Mouse (Mus musculus) hindbrain, embryonic 10.5 days (tissue): ENCODE data around the gene Agmat. TPM values are rescaled to one million over a fixed set of nuclear protein-coding genes. Genes with fewer than 3 reads are reported as not detected.

Experiments used
- DNase-seq: peaks from one replicate; pipeline ENCODE4 v3.0.0-alpha.2; 2017; ENCODE audit warnings: low spot score
- H3K27ac ChIP-seq: fragments of 300-500 bp; sonication (generic); 2 replicates; pipeline ENCODE4 v1.5.1; 2016; ENCODE audit warnings: mild to moderate bottlenecking, moderate library complexity
- H3K27me3 ChIP-seq: fragments of 300-500 bp; sonication (generic); 2 replicates; pipeline ENCODE4 v1.6.1; 2016; ENCODE audit warnings: mild to moderate bottlenecking; ENCODE audit not compliant: poor library complexity, insufficient read depth, severe bottlenecking
- H3K36me3 ChIP-seq: fragments of 300-500 bp; sonication (generic); 2 replicates; pipeline ENCODE4 v1.6.1; 2016; ENCODE audit warnings: mild to moderate bottlenecking, moderate library complexity
- H3K4me1 ChIP-seq: fragments of 300-500 bp; sonication (generic); replicated peaks from 2 replicates; pipeline ENCODE4 v1.6.1; 2016; ENCODE audit warnings: mild to moderate bottlenecking
- H3K4me3 ChIP-seq: fragments of 300-500 bp; sonication (generic); 2 replicates; pipeline ENCODE4 v1.5.1; 2016; ENCODE audit warnings: mild to moderate bottlenecking, moderate library complexity
- H3K9me3 ChIP-seq: fragments of 300-500 bp; sonication (generic); 2 replicates; pipeline ENCODE4 v1.6.1; 2016; ENCODE audit warnings: mild to moderate bottlenecking, moderate library complexity
- WGBS: fragments of 180-500 bp; shearing (Covaris S2); methylation state at CpG from one replicate; pipeline ENCODE4 v1.1.7; 2016; 5-methylcytosine and 5-hydroxymethylcytosine counted together
- polyA plus RNA-seq: library from polyadenylated mRNA; unstranded; fragments of >200 nt; fragmentation: Nextera tagmentation; extraction: Ambion mirVana; gene quantifications from 2 replicates; pipeline ENCODE4 v1.2.1, GENCODE M21; 2016

The Agmat gene
- polyA plus RNA-seq, 1 experiment from 2014 or later = not detected

DNA sequence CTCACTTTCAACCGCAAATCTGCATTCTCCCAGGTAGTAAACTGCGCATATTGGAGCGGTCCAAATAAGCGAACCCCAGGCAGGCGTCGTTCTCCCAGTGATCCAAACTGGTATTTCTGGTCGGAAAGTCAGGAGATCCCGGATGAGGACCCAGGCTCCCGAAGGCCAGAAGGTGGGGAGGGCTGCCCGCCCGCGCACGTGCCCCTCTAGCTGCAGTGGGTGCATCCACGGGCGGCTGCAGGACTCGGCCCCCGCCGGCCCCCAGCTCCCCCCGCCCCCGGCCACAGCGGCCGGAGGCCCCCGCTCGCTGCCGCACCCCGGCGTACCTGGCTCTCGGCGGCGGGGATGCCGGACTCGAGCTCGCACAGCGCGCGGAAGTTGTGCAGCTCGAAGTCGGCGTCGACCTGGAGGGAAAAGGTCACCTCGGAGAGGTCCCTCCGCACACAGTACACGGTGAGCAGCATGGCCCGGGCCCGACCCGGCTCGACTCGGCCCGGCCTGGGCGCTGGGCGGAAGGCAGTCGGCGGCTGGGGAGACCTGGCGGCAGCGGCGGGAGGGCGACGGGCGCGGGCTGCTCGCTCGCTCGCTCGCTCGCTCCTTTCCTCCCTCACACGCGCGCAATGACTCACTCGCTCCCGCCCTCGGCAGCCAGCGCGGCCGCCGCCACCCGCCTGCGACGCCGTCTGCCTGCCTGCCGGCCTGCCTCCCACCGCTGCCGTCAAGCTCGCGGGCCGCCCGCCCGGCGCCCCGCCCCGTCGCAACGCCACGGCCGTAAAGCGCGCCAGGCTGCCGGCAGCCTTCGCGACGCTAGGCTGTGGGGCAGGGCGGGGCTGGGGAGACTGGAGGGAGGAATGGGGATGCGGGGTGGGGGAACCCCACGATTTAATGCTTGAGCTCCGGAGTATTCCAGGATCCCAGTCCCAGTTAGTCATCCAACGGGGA is 23.5 kb upstream of the Agmat start, which contains the start of gene Ddi2:
Ddi2 (minus strand) TSS at position 689 of the 942 bp plus-strand sequence.
- peak; percentile 89 for DNase-seq
- H3K36me3 ChIP-seq = peaks cover 16% of the 10 kb centered on the region
- peak within 1 kb of the TSS; percentile 97 for H3K27ac ChIP-seq
- whole genome bisulfite sequencing = under 1% methylated on average over 99 of the region's 105 CpGs
- H3K4me1 ChIP-seq = peaks cover 31% of the 10 kb centered on the region
- H3K4me3 ChIP-seq = peak within 1 kb of the TSS; percentile 98
- H3K27me3 ChIP-seq = no peaks in the 10 kb centered on the region
- no peaks in the 10 kb centered on the region for H3K9me3 ChIP-seq

DNA sequence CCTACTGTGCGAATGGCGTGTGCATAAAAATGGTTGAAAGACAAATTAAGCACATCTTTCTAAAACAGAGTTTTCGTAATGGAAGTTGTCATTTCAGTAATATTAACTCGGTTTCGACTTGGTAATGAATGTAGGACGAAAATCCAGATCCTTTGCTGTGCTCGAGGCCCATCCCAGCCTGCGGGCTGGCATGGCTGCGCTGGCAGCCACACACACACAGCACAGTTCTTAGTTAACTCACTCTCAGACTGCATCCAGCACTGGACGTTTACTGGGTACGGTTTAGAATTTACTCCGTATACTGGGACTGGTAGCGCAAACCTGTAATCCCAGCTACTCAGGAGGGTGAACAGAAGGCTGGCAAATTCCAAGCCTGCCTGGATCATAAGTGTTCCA is 22.8 kb upstream of the Agmat start:
- WGBS = 11% methylated on average over 13 of the region's 13 CpGs
- Histone ChIP-seq H3K27ac (peak overlapping the region; percentile 97), H3K36me3 (peaks cover 16% of the 10 kb centered on the region), H3K9me3 (no peaks in the 10 kb centered on the region), H3K27me3 (no peaks in the 10 kb centered on the region), H3K4me1 (peaks cover 31% of the 10 kb centered on the region), H3K4me3 (peak overlapping the region; percentile 98)
- no peak for DNase-seq

DNA sequence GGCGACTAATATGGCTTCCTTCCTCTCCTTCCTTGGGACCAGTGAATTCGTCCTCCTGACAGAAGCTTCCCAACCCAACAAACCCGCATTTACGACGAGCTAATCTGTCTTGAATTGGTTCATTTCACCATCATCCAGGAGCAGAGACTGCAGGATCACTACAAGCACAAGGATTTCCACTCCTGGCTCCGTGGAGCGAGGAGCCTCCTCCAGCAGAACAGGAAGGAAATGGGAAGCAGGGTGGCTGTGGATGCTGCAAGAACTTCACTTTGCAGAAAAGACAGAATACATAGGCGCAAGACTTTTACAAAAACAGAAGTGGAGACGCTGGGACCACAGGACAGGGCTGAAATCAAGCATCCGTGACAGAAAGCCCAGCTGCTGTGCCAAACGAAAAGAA is 21.9 kb upstream of the Agmat start:
- no peak for DNase-seq
- WGBS = 74% methylated on average over 11 of the region's 11 CpGs
- no peaks in the 10 kb centered on the region for H3K9me3 ChIP-seq

DNA sequence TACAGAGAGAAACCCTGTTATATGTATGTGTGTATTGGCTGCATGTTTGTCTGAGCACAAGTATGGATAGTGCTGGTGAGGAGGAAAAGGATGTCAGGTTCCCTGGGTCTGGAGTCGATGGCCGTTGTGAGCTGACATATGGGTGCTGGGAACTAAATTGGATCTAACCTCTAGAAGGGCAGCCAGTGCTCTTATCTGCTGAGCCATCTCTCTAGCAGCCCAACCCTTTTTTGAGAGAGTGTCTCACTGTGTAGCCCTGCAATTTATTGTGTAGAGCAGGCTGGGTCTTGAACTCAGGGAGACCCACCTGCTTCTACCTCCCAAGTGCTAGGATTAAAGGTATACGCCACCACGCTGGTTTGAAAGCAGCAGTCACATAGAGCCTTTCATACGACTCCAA is 21.2 kb upstream of the Agmat start:
- 83% methylated on average over 5 of the region's 5 CpGs for WGBS
- Histone ChIP-seq H3K4me3 (no peak overlapping the region), H3K27ac (no peak overlapping the region), H3K9me3 (no peaks in the 10 kb centered on the region), H3K4me1 (peaks cover 31% of the 10 kb centered on the region), H3K27me3 (no peaks in the 10 kb centered on the region), H3K36me3 (peaks cover 9% of the 10 kb centered on the region)
- no peak for DNase-seq

More for the DNA sequence above, 21.9 kb upstream of the Agmat start:
- H3K36me3 ChIP-seq = peaks cover 16% of the 10 kb centered on the region
- no peak overlapping the region for H3K27ac ChIP-seq
- no peak overlapping the region for H3K4me3 ChIP-seq
- H3K27me3 ChIP-seq = no peaks in the 10 kb centered on the region
- H3K4me1 ChIP-seq = peaks cover 31% of the 10 kb centered on the region

DNA sequence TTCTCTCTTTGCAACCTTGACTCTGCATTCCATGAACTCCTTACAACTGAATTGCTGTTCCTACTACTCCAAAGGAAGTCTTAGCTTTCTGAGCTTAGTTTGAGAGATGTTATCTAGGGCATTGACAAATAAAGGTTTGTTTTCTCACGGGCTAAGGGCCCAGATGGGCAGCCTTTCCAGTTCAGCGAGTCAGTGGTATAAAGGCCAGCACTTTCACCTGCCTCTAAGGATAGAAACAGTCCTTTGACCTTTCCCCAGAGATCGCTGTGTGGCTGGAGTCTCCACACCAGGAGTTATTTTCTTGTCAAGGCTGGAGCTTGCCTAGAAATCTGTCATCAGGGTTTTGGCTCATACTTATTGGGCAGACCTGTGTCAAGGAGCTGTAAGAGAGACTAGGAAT is 20.7 kb upstream of the Agmat start:
- peaks cover 4% of the 10 kb centered on the region; the same call in 1 of the 2 replicates for H3K27me3 ChIP-seq
- no peak overlapping the region for H3K27ac ChIP-seq
- peaks cover 30% of the 10 kb centered on the region for H3K4me1 ChIP-seq
- no peak for DNase-seq
- 62% methylated on average over 3 of the region's 3 CpGs for WGBS
- no peaks in the 10 kb centered on the region for H3K9me3 ChIP-seq
- H3K4me3 ChIP-seq = no peak overlapping the region
- peaks cover 5% of the 10 kb centered on the region; the same call in 1 of the 2 replicates for H3K36me3 ChIP-seq

DNA sequence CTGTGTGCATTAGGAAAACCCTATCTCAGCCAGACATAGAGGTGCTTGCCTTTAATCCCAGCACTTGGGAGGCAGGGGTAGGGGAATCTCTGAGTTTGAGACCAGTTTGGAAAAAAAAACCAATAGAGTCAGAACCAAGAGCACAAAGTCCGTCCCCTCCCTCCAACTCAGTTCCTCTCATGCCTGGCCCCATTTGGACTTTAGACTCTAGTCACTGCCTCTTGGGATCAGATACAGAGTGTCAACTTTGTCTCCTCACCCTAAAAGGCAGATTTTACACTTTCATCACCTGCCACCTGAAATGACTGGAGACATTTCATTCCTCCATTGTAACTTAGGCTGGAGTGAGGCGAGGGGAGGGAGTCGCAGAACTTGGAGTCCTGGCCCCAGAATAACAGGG is 17.2 kb upstream of the Agmat start:
- no peaks in the 10 kb centered on the region for H3K36me3 ChIP-seq
- H3K4me1 ChIP-seq = peaks cover 2% of the 10 kb centered on the region; the same call in 1 of the 2 replicates
- DNase-seq = no peak
- no peaks in the 10 kb centered on the region for H3K9me3 ChIP-seq
- WGBS = 83% methylated on average over 3 of the region's 3 CpGs
- no peak overlapping the region for H3K27ac ChIP-seq
- peaks cover 5% of the 10 kb centered on the region; the same call in 1 of the 2 replicates for H3K27me3 ChIP-seq
- H3K4me3 ChIP-seq = no peak overlapping the region

DNA sequence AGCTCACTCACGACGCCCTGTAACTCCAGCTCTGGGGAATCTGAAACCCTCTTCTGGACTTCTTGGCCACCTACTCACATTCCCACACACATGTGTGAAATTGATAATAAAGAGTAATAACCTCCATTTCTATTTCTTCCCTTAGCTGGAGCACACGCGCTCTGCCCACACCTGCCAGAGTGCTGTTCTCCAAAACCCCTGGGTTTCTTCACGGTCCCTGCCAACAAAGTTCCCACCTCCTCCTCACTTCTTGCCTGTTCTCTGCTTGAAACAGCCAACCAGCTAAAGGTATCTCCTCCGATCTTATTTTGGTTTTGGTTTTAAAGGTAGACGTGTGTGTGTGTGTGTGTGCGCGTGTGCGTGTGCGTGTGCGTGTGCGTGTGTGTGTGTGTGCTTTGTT is 16.1 kb upstream of the Agmat start:
- Histone ChIP-seq H3K27me3 (peaks cover 5% of the 10 kb centered on the region; the same call in 1 of the 2 replicates), H3K4me3 (no peak overlapping the region), H3K4me1 (peaks cover 13% of the 10 kb centered on the region), H3K36me3 (no peaks in the 10 kb centered on the region), H3K27ac (no peak overlapping the region), H3K9me3 (no peaks in the 10 kb centered on the region)
- DNase-seq = no peak
- WGBS = 81% methylated on average over 13 of the region's 13 CpGs

DNA sequence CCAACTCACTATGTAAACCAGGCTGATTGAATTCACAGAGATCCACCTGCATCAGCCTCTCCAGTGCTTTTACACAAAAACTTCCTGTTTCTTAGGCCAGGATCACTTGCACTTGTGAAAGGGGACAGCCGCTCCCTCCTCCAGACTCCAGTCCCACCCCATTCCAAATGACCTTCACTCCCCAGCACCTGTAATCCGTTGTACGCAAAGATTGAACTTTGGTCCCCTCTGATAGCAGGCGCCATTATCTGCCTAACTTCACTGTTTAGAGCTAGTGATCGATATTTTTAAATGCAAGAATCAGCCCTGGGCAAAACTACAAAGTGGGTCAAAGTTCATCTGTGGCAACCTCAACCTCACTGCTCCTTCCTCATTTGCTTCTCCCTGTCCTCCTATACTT is 14.7 kb upstream of the Agmat start:
- Histone ChIP-seq H3K27ac (no peak overlapping the region), H3K36me3 (no peaks in the 10 kb centered on the region), H3K9me3 (no peaks in the 10 kb centered on the region), H3K4me3 (no peak overlapping the region), H3K4me1 (peaks cover 13% of the 10 kb centered on the region), H3K27me3 (peaks cover 5% of the 10 kb centered on the region; the same call in 1 of the 2 replicates)
- 84% methylated on average over 5 of the region's 5 CpGs for WGBS
- no peak for DNase-seq

DNA sequence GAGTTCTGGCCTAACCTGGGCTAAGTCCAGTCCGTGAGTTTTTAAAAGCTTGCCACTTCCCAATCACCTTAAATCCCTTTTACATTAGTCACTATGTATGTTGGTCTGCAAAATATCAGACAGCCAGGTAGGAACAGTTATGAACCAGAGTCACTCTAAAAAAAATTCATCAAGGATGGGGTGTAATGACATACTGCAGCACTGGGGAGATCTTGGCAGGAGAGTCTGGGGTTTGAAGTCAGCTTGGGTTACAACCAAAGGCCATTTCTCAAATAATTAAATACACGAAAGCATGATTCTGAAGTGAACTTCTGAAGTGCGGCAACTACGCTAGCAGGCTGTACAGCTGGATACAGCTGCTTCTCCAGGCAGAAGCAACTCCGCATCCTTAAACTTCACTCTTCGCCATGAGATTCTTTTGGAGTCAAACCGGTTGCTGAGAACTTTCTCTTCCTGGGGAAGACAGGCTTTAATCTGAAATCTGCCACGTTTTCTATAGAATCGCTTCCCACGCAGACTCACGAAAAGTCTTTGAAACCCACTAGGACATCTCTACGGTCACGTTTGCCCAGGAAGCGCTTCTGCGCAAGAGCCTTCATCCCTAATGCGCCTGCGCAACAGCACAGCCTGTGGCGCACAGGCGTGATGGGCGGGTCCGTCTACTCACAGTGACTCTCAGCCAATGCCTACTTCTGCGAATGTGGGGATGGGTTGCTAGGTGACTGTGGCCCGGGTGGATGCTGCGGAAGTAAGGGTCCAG is 11.8 kb upstream of the Agmat start:
- Histone ChIP-seq H3K27ac (peak overlapping the region; percentile 83), H3K9me3 (no peaks in the 10 kb centered on the region), H3K36me3 (no peaks in the 10 kb centered on the region), H3K4me1 (peaks cover 13% of the 10 kb centered on the region), H3K4me3 (peak overlapping the region; percentile 53), H3K27me3 (peaks cover 5% of the 10 kb centered on the region; the same call in 1 of the 2 replicates)
- 7% methylated on average over 24 of the region's 24 CpGs for WGBS
- DNase-seq = peak; percentile 94

DNA sequence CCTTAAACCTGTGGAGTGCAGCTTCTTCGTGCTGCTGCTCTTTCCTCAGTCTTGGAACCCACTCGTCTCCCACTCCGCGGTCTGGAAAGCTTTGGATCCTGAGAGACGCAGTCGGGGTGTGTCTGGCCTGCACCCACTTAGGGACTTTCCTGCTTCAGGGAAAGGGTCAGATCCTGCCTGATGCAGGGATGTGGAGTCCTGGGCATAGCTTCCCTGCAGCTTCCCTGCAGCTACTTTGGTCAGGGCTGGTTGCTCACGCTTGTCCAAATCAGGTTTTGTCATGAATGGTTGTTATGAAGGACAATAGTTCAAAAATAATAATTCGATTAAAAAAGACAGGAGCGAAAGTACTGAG is 11.3 kb upstream of the Agmat start:
- Histone ChIP-seq H3K4me1 (peaks cover 13% of the 10 kb centered on the region), H3K27ac (peak overlapping the region; percentile 83)
- WGBS = 23% methylated on average over 9 of the region's 9 CpGs

DNA sequence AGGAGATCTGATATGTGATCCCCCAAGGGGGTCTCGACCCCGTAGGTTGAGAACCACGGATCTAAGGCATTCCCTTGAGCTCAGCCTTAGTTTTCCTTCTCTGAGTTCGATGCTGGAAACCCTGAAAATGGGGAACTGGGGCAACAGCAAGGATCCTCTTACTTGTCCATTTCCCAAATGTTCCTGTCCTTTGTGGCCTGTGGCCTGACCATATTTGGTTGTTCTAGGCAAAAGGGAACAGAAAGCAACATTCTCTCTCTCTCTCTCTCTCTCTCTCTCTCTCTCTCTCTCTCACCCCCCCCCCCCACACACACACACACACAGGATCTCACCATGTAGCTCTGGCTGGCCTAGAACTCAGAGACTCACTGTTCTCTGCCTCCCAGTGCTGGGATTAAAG is 9.6 kb upstream of the Agmat start:
- H3K36me3 ChIP-seq = no peaks in the 10 kb centered on the region
- WGBS = 68% methylated on average over 4 of the region's 4 CpGs
- H3K9me3 ChIP-seq = no peaks in the 10 kb centered on the region
- H3K4me3 ChIP-seq = no peak overlapping the region
- H3K27ac ChIP-seq = no peak overlapping the region
- DNase-seq = no peak
- H3K4me1 ChIP-seq = peaks cover 13% of the 10 kb centered on the region
- no peaks in the 10 kb centered on the region for H3K27me3 ChIP-seq

More for the DNA sequence above, 11.3 kb upstream of the Agmat start:
- H3K4me3 ChIP-seq = peak overlapping the region; percentile 53
- no peak for DNase-seq
- H3K9me3 ChIP-seq = no peaks in the 10 kb centered on the region
- H3K27me3 ChIP-seq = peaks cover 5% of the 10 kb centered on the region; the same call in 1 of the 2 replicates
- H3K36me3 ChIP-seq = no peaks in the 10 kb centered on the region

DNA sequence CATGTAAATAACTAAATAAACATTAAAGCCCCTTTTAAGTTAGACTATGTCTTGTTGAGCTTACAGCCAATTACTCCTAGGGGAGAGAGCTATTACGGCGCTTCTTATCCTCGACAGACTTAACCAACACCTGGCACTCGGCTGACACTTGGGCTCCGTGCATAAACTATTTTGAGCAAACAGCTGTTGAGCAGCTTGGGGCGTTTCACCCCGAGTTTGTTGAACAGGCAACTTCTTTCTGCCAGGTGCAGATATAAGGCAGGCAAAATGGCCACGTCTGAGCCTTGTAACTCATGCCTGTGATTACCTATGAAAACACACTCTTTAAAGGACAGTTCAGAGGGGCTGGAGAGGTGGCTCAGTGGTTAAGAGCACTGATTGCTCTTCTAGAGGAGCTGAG is 8.5 kb upstream of the Agmat start:
- 76% methylated on average over 8 of the region's 8 CpGs for WGBS
- H3K4me3 ChIP-seq = no peak overlapping the region

DNA sequence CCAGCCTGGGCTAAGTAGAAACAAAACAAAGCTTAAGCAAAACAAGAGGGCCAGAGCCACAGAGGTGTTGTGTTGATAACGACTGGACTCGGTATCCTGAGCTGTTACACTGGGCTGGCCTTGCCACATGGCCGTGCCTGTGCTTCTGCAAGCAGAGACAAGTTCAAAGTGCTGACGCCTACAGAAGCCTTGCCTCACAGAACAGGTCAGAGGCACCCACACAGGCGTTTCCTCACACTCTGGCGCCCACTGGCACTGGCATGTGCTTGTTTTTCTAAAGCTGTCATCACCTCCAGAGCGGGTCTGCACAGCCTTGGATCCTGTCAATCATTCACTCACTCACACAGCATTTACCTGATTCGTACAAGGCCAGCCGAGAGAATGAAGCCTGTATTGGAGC is 4.6 kb upstream of the Agmat start:
- Histone ChIP-seq H3K4me1 (0 out of 2 replicates have a peak, but pooled peaks cover 4% of the 10 kb centered on the region), H3K9me3 (no peaks in the 10 kb centered on the region), H3K36me3 (no peaks in the 10 kb centered on the region), H3K4me3 (no peak overlapping the region), H3K27ac (no peak overlapping the region), H3K27me3 (peaks cover 5% of the 10 kb centered on the region; the same call in 1 of the 2 replicates)
- peak; percentile 20 for DNase-seq
- WGBS = 59% methylated on average over 9 of the region's 9 CpGs

More for the DNA sequence above, 8.5 kb upstream of the Agmat start:
- Histone ChIP-seq H3K27me3 (no peaks in the 10 kb centered on the region), H3K9me3 (no peaks in the 10 kb centered on the region), H3K27ac (no peak overlapping the region), H3K36me3 (no peaks in the 10 kb centered on the region), H3K4me1 (peaks cover 13% of the 10 kb centered on the region)
- DNase-seq = no peak
